Mouse (Mus musculus) spleen, adult 2 months (tissue): ENCODE data around the gene Gucy1b1. TPM values are rescaled to one million over a fixed set of nuclear protein-coding genes. Genes with fewer than 3 reads are reported as not detected.
A peak's percentile ranks its signal among the peaks of the same experiment; 100 is the strongest.

Experiments used
- DNase-seq, 2 experiments: peaks; one replicate each; pipeline versions ENCODE4 v3.0.0 to v3.0.0-alpha.2; 2012 to 2021; ENCODE audit warnings: low spot score in 2 of 2, low read depth in 1 of 2
- H3K27ac ChIP-seq: fragments of 200-500 bp; 2 replicates; pipeline ENCODE4 v1.5.1; 2012; ENCODE audit warnings: low read length, inconsistent platforms; ENCODE audit not compliant: insufficient read depth
- H3K27me3 ChIP-seq: fragments of 200-500 bp; 2 replicates; pipeline ENCODE4 v1.6.1; 2012; ENCODE audit warnings: mild to moderate bottlenecking, moderate library complexity, low read length, inconsistent platforms; ENCODE audit not compliant: control insufficient read depth, insufficient read depth
- H3K36me3 ChIP-seq: fragments of 200-500 bp; 2 replicates; pipeline ENCODE4 v1.6.1; 2012; ENCODE audit warnings: mild to moderate bottlenecking, low read length, inconsistent platforms; ENCODE audit not compliant: control insufficient read depth, insufficient read depth
- H3K4me1 ChIP-seq: fragments of 200-500 bp; 2 replicates; pipeline ENCODE4 v1.6.1; 2011; ENCODE audit warnings: inconsistent platforms; ENCODE audit not compliant: control insufficient read depth, insufficient read depth, insufficient read length
- H3K4me3 ChIP-seq: fragments of 200-500 bp; 2 replicates; pipeline ENCODE4 v1.5.1; 2011; ENCODE audit warnings: mild to moderate bottlenecking, inconsistent platforms; ENCODE audit not compliant: insufficient read depth, insufficient read length; ENCODE audit errors: extremely low read depth
- CTCF ChIP-seq: fragments of 200-500 bp; IDR thresholded peaks from 2 replicates; pipeline ENCODE4 v1.5.1; 2011; ENCODE audit warnings: mild to moderate bottlenecking, inconsistent platforms; ENCODE audit not compliant: insufficient read depth, insufficient read length, insufficient replicate concordance; ENCODE audit errors: extremely low read depth
- POLR2A ChIP-seq: fragments of 200-500 bp; IDR thresholded peaks from 2 replicates; pipeline ENCODE4 v1.6.1; 2011; ENCODE audit warnings: low read depth, low read length, inconsistent platforms
- WGBS: fragments of 180-500 bp; shearing (Covaris S2); methylation state at CpG from one replicate; pipeline ENCODE4 v1.1.7; 2018; 5-methylcytosine and 5-hydroxymethylcytosine counted together
- polyA plus RNA-seq: library from polyadenylated mRNA; depleted of rRNA; stranded (reverse); fragments of >200 nt; gene quantifications from 2 replicates; pipeline ENCODE4 v1.2.3, GENCODE M21; 2012

Gucy1b1 gene
- polyA plus RNA-seq, 1 experiment: 2.4 TPM

DNA sequence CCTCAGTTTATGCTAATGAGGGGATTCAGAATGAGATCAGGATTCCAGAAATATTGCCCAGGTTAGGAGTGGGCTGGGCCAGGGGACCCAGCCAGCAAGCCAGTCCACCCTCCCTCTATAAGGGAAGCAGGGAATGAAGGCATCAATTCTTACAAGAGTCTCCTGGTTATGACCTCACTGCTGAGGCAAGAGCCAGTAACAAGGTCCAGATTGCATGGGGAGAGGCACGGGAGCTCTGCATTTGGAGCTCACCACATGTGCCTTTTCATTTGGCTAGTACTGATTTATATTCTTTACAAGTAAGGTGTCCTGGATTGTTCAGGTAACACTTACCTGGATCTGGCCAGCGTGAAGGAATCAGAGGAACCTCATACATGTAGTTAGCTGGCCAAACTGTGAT lies 22.3 kb upstream of the Gucy1b1 start:
- 88% methylated on average over 2 of the region's 2 CpGs for WGBS
- DNase-seq: no peak
- Histone ChIP-seq H3K27me3 (no peaks in the 10 kb centered on the region), H3K27ac (no peak overlapping the region), H3K36me3 (no peaks in the 10 kb centered on the region), H3K4me3 (no peak overlapping the region), H3K4me1 (no peaks in the 10 kb centered on the region)
- TF ChIP-seq POLR2A (no peak), CTCF (no peak)

DNA sequence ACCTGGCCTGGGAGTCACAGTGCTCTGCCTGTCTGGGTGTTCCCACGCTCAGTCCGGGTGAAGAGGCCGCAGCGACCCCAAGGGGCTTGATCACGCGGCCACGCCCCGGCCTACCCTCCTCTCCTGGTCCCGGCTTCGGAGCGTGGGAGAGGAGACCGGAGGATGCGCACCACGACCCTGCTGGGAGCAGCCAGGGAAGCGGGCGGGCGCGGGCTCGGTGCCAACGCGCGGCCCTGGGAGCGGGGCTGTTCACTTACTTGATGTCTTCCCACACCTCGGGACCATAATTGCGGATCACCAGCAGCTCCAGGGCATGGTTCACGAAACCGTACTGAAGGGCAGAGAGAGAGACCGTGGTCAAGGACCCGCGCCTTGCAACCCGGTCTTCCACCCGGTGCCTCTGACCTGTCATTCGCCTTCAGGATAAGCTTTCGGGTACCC lies 728 bp downstream of the Gucy1b1 start:
- H3K4me3 ChIP-seq: peak overlapping the region; percentile 33; the same call in 1 of the 2 replicates
- WGBS: 6% methylated on average over 34 of the region's 34 CpGs
- DNase-seq: peak in 1 of 2 experiments; percentile 5
- peaks cover 4% of the 10 kb centered on the region; the same call in 1 of the 2 replicates for H3K27me3 ChIP-seq
- no peak overlapping the region for H3K27ac ChIP-seq
- H3K36me3 ChIP-seq: no peaks in the 10 kb centered on the region
- TF ChIP-seq POLR2A (no peak), CTCF (no peak)
- no peaks in the 10 kb centered on the region; the same call in 1 of the 2 replicates for H3K4me1 ChIP-seq

DNA sequence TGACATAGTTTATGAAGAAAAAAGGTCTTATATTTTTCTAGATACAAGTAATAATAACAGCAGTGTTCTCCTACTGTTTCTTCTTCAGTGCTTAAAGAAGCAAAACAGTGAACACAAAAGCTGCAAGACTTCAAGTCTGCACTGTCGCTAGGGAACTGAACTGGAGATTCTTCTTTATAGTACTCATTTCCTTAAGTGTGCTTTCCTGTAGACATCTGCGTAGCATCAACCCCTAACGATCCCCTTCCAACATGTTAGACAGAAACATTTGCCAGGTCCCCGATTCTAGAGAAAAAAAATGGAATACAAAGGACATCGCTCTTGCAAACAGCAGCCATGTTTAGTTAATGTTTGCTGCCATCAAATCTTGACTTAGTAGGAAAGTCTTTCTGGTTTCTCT lies 6.7 kb downstream of the Gucy1b1 start:
- Histone ChIP-seq H3K4me3 (no peak overlapping the region), H3K27me3 (no peaks in the 10 kb centered on the region), H3K36me3 (no peaks in the 10 kb centered on the region), H3K27ac (no peak overlapping the region), H3K4me1 (no peaks in the 10 kb centered on the region)
- no peak for TF ChIP-seq CTCF
- no peak for TF ChIP-seq POLR2A
- 88% methylated on average over 5 of the region's 5 CpGs for WGBS
- DNase-seq: no peak

DNA sequence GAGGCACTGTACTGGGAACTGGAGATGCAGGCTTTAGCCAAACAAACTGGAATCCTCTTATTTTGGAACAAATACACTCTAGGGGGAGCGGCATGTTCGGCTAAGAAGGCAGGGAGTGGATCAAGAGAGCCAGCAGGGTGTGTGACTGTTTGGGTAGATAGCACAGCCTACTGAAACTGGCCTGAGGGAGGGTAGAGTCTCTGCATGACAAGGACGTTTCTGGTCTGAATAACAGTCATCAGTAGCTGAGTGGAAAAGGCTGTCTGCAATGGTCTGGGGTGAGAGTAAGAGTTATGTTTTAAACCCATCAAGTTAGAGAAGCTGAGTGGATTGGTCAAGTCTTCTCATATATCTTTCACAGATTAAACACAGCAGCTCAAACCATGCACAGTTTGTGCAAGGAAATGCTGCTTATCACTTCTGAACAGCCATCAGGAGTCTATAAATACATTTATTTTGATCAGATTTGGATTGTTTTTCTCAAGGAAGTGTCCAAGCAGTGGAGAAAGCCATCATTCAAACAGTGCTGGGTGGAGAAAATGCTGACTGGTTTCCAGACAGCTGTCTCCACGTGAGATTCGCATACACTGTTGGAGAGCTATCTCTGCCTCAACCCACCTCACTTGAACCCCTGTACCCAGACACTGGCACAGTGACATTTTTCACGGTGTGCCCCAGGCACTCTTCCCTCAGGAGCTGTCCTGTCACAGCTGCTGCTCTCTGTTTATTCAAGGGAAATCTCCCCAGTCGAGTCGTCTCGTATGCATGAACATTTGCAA lies 12.9 kb downstream of the Gucy1b1 start:
- no peak overlapping the region for H3K4me3 ChIP-seq
- 59% methylated on average over 9 of the region's 9 CpGs for WGBS
- no peak for TF ChIP-seq POLR2A
- TF ChIP-seq CTCF: no peak
- H3K4me1 ChIP-seq: no peaks in the 10 kb centered on the region
- no peaks in the 10 kb centered on the region for H3K36me3 ChIP-seq
- H3K27ac ChIP-seq: no peak overlapping the region
- DNase-seq: no peak
- H3K27me3 ChIP-seq: no peaks in the 10 kb centered on the region

DNA sequence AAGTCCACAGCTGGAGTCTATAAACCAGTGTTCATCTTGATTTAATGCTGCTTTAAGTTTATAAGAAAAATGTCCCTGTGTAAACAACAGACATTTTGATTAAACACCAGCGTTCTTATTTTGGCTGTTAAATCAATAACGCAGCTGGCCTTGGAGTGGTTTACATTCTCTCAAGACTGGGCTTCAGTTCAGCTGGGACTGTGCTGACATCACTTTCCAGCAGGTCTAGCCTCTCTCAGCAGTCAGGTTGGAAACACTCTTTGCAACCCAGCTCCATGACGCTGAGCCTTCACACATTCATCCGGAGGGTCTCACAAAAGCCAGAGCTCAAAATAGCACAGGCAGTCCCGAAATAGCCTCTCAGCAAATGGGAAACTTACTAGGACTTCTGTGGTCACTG lies 17.3 kb downstream of the Gucy1b1 start:
- no peaks in the 10 kb centered on the region for H3K36me3 ChIP-seq
- no peaks in the 10 kb centered on the region for H3K4me1 ChIP-seq
- H3K4me3 ChIP-seq: no peak overlapping the region
- no peak for DNase-seq
- H3K27me3 ChIP-seq: no peaks in the 10 kb centered on the region
- TF ChIP-seq POLR2A: no peak
- no peak for TF ChIP-seq CTCF
- no peak overlapping the region for H3K27ac ChIP-seq
- 66% methylated on average over 5 of the region's 5 CpGs for WGBS

DNA sequence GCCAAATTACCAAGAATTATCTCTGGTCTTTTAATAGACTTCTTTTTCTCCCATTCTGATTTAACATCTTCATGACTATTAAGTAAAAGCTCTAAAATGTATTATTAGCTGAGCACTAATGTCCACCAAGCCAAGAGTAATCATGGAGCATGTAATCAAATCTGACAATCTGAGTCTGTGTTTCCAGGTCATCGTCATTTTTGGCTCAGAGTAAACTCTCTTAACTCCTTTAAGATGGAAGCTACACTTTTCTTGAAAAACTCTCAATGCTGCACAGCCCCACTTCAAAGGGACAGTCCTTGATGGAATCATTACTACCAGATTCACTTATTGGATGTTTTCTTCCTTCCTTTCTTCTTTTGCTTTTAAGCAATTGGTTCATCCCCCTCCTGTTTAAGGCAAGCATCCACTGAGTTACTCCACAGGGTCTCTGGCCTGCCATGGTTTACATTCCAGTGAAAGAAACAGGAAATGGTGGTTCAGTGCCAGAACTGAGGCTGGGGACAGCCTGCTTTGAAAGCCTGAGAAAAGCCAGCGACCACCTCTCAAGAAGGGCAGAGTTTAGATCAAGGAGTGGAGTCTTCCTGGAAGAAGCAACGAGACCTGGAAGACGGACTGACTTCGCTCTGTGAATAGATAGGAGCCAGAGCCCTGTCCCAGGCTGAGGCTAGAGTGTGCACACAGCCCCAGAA lies 20.1 kb downstream of the Gucy1b1 start:
- Histone ChIP-seq H3K27ac (no peak overlapping the region), H3K27me3 (no peaks in the 10 kb centered on the region), H3K36me3 (no peaks in the 10 kb centered on the region), H3K4me3 (no peak overlapping the region), H3K4me1 (no peaks in the 10 kb centered on the region)
- WGBS: 78% methylated on average over 5 of the region's 5 CpGs
- TF ChIP-seq CTCF: no peak
- no peak for TF ChIP-seq POLR2A
- DNase-seq: no peak

DNA sequence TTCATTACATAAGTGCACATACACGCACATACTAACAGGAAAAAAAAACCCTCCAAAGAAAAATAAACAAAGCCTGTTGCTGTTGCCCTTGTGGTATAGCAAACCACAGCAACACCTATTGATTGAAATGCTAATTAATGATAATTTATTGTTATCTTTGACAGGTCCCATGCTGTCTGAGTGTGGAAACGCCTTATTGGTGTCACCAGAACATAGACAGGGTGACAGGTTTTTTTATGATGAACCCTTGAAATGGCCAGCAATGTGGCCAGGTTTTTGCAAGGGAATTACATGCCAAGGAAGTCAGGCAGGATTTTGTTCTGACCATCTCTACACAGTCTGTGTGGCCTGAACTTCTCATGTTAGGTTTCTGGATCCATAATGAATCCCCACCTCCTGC lies 22.5 kb downstream of the Gucy1b1 start:
- H3K36me3 ChIP-seq: no peaks in the 10 kb centered on the region
- no peak overlapping the region for H3K27ac ChIP-seq
- no peaks in the 10 kb centered on the region for H3K27me3 ChIP-seq
- no peak for DNase-seq
- H3K4me1 ChIP-seq: no peaks in the 10 kb centered on the region
- TF ChIP-seq POLR2A: no peak
- no peak for TF ChIP-seq CTCF
- 80% methylated on average over 2 of the region's 2 CpGs for WGBS
- no peak overlapping the region for H3K4me3 ChIP-seq
